Mouse (Mus musculus): ENCODE measurements around the gene Camkmt.

- TF ChIP-seq CTCF (IDR thresholded peaks at IDR 0.05; ENCODE audit: borderline replicate concordance, extremely low read depth, insufficient read depth, insufficient read length) (no peak), POLR2A (IDR thresholded peaks at IDR 0.05; ENCODE audit: borderline replicate concordance, extremely low read depth, insufficient read depth, insufficient read length, poor library complexity, severe bottlenecking) (no peak)
Observed at GRCm38 (mm10) chr17:85110640-85111039, 20.3 kb downstream of the Camkmt start.

Measured in brain, embryonic 14.5 days (tissue).